Mouse (Mus musculus) adrenal gland, postnatal 36 days (tissue): ENCODE data around the gene Smpd3. TPM values are rescaled to one million over a fixed set of nuclear protein-coding genes. Genes with fewer than 3 reads are reported as not detected.
"Not testable (repeated sequence)": the region's sequence is repeated elsewhere in the genome, so short reads cannot be mapped to it uniquely, and the experiment has no call there.

Experiments used
- DNase-seq, 2 experiments: peaks; one replicate each; pipeline ENCODE4 v3.0.0; 2021; ENCODE audit warnings: mixed read lengths in 1 of 2
- total RNA-seq, 2 experiments: library from RNA; stranded (reverse); gene quantifications; 2 replicates each; pipeline ENCODE4 v1.2.3; 2021

Gene Smpd3
- total RNA-seq, 2 experiments from 2014 or later: 9.2 to 11.8 TPM

DNA sequence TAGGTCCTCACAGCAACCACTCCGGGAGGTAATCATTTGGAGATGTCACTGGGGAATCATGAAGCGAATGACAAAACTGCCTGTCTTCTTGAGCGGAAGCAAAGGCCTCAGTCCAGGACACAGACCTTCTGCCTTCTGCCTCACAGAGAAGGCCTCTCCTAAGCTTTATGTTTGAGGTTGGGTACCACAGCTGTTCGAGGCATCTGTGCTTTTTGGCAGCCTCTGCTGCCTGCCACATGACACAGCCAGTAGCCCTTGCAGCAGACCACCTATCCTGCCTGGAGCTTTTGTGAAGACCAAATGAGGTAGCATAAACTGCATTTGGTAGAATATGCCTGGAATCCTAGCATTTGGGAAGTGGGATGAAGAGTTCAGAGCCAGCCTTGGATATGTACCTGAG, 11.2 kb downstream of the Smpd3 start:
- DNase-seq: no peak

DNA sequence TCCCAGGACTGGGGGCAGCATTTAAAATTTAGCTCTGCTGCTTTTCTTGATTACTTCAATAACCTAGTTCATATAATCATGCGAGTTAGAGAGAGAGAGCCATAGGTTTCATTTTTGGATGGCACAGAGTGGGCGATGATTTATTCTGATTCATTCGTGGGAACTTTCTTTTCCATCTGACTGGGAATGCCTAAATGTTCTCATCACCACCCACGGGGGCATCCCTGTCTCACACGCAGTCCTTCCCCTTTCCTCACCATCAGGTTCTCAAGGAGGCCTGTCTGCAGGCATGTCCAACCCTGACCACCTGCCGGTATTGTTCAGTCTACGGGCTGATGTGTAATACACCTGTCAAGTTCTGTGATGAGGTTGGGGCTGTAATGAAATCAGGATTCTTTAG, 16.4 kb downstream of the Smpd3 start:
- no peak for DNase-seq

DNA sequence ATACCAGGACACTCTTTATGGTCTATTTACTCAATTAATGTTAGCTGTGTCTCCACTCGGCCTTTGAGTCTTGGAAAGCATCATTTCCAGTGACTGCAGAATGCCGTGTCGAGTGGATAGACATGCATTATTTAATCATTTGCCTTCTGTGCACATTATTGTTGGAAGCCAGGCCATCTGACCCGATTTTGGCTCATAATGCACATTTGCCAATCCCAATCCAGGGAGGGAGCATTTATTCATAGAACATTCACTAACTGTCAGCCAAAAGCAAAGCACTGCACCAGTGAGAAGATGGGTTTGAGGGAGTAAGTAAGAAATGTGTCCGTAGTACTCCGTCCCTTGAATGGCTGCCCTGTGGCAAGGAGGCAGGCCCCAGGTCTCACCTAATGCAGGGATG, 17.8 kb downstream of the Smpd3 start:
- no peak for DNase-seq

DNA sequence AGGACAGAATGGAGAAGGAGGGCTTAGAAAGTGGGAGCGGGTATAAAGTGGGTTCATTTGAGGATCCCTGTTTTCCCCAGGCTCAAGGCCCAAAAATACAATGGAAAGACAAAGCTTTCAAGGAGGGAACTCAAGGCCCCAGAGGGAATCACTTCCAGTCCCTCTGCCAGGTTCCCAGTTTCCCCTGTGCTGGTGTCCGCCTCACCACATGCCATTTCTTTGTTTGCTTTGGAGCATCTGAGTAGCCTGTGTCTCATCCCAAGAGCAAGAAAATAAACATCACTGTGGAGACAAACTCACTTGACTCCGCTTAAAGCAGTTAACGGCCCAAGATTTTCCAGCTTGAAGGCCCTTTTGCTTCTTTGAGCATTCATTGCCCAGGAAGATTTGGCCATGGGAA, 20.7 kb downstream of the Smpd3 start:
- no peak for DNase-seq

DNA sequence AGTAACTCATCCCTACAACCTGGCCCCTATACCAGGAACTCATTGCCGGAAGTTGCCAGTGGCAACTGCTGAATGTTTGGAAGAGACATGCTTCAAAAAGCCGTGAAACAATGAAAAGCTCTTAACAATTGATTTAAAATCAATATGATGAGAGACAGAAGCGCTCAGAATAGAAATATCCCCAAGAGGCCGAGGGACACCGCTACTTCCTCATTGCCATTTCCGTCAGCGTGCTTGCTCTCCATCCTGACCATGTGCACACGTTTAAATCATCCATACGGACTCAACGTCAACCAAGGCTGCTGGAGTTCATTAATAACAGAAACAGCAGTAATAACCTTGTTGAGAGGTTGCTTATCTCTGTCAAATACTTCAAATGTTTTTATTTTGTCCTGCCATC, 21.3 kb downstream of the Smpd3 start:
- no peak for DNase-seq

DNA sequence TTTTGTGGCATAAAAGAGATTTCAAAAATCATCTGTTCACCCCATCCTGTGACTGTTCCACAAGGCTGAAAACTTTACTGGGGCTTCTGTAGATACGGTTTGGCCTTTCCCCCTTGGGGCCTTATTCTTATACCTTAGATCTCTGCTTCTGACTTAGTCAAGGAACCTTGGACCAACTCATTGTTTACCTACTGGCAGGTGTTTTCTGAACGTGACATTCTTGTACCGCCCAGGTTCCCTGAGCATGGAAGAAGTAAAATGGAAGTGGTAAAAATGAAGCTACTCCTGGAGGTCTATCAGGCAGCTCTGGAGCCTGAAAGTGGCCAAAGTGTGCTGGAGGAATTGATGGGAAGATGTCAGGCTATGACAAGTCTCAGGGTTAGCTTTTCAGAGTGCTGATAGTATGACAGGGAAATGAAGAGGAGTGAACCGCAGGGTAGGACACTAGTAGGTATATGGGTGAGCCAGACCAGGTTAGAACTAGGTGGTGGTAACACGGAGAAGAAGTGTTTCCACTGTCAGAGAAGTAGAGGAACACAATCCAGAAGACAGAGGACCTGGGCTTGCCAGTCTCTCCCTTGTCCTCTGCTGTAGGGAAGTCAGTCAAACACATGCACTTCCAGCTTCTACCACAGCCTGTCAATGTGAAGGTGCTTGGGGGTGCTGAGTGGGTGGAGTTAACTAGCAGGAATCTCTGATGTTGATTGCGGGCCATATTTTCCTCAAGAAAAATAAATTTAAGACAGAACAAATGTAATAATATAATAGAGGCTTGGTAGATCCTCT, 22.2 kb downstream of the Smpd3 start:
- DNase-seq: no peak

DNA sequence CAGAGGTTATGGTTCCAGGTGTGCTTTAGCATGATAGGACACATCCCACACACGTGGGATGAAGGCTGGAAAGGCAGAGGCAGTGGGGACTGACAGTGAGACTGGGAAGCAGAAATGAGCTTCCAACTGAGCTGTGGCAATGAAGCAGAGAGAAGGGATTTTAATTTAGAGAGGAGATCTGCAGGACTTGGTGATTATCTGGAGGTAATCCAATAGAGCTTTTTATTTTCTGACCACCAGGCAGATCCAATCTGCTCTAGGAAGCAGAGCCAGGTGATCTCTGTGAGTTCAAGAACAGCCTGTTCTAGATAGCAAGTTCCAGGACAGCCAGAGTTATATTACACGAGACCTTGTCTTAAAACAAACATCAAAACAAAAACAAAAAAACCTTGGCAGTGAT, 24.0 kb downstream of the Smpd3 start:
- no peak for DNase-seq

DNA sequence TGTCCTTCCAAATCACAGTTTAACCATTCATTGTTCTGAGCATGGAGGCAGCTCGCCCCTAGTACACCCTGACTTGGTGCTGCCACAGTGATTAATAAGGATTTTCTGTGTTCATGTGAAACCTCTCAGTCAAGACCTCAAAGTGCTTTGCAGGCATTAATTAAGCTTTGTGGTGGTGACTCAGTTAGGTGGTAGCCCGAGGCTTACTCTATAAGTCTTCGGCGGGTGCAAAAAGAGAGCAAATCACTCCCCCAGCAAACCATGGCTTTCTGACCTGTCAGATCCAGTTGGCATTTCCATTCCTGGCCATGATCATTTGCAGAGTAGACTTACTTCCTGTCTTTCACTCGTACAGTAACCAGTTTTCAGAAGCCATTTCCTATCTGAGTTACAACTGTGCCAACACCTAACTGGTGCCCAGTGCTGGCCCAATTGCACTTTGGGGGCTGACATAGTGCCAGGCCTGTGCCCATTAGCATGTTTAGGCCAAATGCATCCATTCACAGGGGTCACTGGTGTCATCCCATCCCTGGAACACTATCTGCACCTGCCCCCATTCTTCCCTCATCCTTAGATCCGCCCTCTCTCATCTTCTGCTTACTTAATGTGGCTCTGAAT, 24.6 kb downstream of the Smpd3 start:
- DNase-seq: no peak

DNA sequence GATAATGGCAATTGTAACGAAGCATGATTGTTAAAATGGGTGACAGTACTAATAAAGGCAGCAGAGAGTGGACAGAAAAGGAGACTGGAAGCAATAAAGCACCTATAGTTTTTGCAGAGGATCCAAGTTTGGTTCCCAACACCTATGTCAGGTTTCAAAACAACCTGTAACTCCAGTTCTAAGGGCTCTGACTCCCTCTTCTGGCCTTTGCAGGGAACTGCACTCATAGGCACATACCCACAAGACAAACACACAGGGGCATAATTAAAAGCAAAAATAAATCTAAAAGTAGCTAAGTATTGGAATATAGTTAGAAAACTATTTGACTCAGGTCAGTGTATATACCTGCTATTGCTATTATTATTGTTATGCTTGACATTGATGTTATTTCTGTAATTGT, 25.8 kb downstream of the Smpd3 start:
- DNase-seq: no peak

DNA sequence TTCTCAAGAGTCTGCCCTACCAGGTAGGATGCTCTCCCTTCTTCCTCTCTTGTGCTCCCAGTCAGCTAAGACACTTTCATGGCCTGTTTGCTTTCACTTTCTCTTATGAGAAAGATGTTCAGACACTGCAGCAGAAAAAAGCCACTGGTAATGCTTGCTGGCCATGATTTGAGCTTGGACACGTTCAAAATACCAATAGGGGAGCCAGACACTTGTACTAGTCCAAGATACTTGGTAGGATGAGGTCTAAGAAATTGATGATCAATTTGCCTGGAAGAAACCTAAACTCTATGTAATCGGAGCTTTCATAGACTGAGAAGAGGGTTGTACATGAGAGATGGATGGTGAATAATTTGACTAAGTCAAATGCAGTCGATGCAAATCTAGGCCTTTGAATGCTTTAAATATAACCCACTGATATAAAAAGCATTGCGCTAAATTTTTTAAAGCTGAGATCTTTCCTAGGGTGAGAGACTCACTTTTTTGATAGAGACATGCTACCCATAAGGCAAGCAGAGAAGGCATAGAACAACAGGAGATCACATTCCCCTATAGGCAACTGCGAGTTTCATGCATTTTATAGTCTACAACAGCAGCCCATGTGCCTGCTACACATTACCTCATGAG, 27.6 kb downstream of the Smpd3 start:
- no peak for DNase-seq

DNA sequence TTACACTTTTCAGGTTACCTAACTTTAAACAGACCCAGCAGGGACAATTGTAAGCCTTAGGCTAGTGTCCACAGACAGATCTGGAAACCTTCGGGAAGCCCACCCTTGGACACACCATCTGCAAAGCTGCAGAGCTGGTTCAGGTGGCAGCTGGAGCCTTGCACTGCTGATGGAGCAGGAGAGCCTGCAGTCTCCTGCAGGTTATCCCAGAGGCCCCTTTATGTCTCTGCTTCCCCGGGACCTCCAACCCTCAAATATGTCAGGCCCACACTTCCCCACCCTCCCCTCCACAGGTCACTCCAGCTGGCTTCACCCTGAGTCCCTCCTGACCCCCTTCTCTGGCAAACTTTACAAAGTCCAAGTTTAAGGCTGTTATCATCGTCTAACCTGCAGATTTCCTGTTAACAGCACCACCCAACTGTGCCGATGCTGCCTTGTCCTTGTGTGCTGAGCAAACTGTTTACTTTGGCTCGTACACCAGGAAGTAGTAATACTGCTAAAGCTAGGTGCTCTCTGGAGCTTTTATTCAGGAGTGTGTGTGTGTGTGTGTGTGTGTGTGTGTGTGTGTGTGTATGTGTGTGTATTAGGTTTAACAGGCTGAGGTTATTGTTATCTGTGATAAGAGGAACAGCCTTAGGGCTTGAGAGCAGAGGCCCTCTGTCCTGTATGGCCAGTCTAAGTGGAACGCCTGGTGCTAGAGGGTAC, 29.6 kb downstream of the Smpd3 start:
- peak; percentile 25 to 51 for DNase-seq

DNA sequence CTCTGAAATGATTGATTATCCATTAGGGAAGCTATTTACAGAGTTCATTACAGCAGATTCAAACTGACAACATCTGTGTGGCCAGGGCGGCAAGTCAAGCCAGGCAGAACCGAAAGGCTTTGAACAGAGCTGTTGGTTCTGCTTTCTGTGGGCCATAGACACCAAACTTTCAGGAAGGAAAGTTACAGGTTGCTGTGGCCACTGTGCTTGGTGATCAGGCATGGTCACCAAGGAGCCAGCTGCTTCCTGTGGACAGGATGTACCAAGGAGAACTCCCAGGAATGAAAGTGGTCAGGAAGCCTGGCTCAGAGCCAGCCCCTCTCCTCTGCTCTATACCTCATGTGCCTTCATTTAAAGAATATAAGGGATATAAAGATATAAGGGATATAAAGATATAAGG, 30.2 kb downstream of the Smpd3 start:
- peak; percentile 23 to 27 for DNase-seq

DNA sequence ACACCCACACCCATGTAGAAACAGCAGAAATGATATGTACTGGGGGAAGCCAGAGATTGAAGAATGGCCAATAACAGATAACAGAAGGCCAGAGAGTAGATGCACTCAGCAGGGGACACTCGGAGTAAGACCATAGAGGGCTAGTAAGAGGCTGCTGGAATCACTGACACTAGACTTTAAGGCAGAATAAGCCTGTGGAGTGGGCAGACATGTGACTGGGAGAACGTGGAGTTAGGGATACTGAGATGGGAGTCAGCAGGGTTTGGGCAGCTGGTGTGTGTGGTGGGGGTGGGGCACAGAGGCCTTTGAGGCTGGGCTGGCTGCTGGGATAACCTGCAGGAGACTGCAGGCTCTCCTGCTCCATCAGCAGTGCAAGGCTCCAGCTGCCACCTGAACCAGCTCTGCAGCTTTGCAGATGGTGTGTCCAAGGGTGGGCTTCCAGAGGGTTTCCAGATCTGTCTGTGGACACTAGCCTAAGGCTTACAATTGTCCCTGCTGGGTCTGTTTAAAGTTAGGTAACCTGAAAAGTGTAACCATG, 31.0 kb downstream of the Smpd3 start:
- DNase-seq: not testable (repeated sequence)

DNA sequence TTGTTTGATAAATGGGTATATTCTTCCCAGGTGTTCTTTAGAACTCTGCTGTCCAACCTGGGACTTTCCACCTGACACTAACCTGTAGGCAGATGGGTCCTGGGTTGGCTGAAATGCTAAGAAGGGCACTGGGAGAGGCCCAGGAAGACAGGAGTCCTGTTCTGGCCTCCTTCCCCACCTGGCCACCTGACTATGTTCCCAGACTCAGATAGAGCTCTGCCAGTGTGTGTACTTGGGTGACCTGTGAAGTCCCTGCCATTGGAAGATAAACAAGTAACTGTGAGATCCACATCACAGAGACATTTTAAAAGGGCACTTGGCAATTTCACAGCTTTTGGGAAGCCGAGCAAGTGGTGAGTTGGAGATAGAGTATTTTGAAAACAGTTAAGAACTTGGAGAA, 31.7 kb downstream of the Smpd3 start:
- no peak for DNase-seq

DNA sequence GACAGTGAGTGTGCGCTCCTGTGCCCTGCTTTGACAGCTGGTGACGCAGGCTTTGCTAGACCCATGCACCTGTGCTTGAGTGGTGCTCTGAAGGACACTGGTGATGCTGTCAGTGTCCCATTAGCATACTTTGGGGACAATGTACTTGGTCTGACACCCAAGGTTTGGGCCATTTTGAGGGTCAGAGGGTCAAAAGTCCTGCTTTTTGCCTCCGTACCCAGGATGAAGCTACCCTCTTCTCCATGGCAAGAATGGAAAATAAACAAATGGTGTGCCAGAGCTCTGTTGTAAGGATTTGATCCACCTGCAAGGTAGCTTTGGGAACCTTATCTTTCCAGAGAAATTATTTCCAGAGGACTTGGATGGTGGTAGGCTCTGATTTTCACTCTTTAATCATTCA, 32.5 kb downstream of the Smpd3 start:
- no peak for DNase-seq

DNA sequence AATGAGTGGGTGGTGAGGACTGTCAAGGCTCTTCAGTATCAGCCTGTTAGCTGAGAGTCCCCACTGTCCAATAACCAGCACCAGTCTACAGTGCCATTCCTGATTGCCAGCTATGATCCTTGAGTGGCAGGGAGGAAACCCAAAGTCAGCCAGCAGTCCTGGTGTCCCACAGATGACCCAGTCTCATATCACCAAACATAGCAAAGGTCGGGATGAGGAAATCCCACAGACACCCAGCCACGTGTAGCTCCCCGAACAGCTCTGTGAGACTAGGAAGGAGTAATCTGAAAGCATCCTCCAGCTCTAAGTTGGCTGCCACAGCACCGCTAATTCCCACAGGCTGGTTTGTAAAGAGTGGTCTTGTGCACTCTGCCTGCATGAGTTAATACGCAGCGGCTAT, 33.5 kb downstream of the Smpd3 start:
- no peak for DNase-seq

DNA sequence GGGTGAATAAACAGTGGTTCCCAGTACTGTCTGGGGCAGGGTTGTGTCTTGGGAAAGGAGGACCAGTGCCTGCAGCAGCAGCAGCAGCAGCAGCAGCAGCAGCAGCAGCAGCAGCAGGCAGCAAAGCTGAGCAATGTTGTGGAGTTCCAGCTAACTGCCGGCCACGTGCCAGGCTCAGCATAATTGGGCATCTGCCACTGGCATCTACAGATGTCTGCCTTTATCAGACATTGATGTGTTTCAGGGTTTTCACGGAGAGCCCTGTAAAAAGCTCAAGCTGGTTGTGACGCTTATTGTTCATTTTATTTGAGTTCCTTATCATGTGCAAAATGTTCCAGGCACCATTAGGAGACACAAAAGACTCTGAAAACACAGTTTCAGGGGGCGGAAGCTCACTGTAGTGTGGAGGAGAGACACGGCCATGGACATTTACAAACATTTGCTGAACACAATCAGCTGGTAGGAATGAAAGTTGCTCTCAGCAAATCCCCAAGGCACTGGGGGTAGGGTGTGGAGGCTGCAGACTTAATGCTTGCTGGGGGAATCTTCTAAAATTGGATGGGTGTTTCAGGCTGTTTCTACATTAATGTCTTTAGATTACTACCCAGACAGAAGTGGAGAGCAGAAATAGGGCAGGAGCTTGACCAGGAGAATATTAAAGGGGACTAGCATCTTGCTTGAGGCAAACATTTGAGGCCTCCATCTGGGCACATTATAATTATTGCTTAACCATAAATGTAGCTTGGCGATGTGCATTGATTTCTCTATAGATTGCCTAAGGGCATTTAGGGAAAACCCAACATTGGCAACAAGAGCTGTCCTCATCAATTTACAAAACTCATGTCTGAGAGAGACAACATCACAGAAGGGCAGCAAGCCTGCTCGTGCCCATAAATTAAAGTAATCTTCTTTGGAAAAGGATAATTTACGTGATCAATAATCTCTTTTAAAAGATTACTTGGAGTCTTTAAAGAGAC, 36.8 kb downstream of the Smpd3 start:
- DNase-seq: no peak

DNA sequence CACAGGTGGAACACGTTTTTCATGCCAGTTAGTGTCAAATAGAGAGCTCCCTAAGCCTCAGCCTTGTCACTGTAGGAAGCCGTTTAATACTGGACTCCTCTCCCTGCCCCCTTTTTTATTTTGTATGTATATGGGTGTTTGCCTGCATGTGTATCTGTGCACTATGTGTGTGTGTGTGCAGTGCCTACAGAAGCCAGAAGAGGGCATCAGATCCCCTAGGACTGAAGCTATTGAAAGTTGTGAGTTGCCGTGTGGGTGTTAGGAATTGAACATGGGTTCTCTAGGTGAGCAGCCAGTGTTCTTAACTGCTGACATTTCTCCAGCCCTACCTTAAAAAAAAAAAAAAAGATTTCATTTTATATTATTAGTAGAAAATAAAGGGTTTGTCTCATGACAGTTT, 38.1 kb downstream of the Smpd3 start:
- no peak for DNase-seq

DNA sequence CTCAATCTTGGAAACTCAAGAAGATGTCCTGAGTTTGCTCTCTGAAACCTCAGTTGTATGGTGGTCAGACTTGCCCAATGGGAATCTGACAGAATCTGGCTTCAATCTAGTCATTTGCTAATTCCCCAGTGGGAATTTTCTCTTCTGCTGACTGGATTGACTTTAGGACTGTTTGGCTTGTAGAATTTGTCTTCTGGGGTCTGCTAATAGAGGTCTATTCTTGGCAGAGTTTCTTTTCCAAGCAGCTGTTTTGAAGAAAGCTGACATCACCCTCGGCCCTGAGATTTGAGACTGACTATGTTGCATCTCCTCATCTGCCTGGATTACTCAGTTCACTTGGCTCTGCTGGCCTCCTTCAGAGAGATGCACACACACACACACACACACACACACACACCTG, 38.9 kb downstream of the Smpd3 start:
- no peak for DNase-seq

DNA sequence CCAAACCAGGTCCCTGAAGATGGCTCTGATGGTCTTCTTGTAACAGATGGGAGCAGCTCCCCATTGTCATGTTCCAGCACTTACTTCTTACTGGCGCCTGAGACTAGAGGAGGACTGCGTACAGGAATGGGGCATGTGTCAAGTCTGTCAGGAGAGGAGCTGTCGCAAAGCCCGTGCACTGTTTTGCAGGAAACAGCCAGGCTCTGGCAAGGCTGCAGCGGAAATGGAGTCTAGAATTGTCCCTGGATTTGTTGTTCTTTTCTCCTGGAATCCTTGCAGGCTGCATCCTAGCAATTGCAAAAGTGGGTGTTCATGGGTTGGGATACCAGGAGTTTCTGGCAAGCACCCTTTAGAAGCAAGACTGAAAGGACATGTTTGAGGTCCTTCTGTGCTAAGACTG, 39.5 kb downstream of the Smpd3 start:
- peak; percentile 17 to 40 for DNase-seq
